Mouse (Mus musculus) cerebral cortex, adult 2 months (tissue): Measurements from ENCODE around the gene Mad2l1bp.

Source experiments
- WGBS: fragments of 180-500 bp; shearing (Covaris S2); methylation state at CpG from one replicate; pipeline ENCODE4 v1.1.7; 2018; 5-methylcytosine and 5-hydroxymethylcytosine counted together

Mad2l1bp gene

DNA sequence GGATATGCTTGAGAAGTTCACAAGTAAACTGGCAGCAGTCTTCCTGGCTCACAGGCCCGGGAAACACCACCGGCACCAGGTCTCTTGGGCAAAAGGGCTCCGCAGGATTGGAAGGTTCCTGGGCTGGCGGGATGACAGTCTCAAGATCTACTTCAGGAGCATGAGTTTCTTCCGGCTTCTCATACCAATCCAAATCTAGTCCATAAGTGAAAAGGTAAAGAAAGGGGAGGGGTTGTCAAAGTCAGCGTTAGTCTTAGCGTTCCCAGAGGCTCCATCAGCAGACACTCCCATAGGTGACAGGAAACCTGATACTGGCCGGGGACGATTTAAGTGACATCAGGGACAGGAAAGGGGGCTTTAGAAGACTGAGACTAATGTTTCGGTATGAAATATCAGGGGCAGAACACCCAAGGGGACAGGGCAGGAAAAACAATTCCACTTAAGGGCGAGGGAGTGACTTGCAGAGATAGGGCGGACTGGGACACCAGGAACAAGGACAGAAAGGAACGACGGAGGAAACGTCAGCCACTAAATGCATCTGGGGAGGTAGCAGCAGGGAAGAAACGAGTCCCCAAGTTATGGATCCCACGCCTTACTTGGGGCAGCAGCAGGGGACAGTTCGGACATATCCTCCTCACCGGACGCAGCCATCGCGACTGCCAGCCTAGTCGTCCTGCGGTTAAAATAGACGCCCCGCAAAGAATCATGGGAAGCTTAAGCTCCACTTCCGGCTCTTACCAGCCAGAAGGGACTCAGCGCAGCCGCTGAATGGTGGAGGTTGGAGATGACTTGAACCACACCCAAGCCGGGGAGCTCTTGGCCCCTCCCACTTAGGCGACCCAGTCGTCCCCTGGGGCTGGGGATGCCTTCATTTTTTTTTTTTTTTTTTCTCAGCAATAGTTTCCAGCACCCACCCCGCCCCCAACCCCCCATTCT lies at the start of gene Mad2l1bp:
Gene Mad2l1bp, minus strand, starts transcription at position 707 of the 936 bp plus-strand sequence.
- 4% methylated on average over 33 of the region's 33 CpGs for WGBS

DNA sequence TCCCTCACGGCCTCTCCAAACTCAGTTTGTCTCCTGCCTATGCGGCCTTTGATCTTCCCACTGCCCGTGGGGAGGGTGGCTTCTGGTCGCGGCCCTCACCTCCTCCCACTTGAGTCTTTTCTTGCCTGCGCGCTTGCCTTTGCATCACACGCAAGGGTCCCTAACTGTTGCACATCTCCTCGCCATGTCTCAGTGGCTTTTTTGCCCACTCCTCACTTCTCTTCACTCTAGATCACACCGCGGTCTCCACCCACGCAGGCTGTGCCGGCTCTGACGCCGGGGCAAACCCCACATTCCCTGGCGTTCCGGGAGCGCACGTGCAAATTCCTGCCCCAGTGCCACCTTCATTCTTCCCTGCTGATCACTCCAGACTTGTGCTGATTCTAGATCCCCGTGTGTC lies 49.7 kb upstream of the Mad2l1bp start:
- WGBS: under 1% methylated on average over 20 of the region's 20 CpGs

DNA sequence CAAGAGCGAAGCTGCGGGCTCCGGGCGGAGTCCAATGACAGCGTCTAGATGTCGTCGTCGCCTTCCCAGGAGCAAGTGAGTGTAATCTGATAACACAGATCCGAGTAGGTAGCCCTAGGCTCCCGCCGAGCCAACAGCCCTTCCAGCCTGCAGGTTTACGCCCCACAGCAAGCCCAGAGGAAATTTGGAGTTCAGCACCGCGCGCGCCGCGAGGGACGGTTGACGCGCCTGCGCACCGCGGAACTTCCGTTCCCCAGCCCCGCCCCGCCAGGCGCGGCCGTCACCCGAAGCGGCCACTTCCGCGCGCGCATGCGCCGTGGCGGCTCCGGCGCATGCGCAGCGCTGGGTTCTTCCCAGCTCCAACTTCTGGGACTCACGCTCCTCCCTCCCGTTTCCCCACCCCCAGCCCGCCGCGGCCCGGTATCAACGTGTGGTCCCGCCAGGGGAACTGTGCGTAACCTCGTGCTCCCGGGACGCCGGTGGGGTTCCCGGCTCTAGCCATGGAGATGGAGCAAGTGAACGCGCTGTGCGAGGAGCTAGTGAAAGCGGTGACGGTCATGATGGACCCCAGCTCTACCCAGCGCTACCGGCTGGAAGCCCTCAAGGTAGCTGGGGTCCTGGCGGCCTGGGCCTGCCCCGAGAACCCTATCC lies 49.2 kb upstream of the Mad2l1bp start, which contains the start of the genes Polh and Xpo5:
Gene Polh, minus strand, starts transcription at position 225 of the 651 bp plus-strand sequence.
Gene Xpo5, plus strand, starts transcription at position 362 of the 651 bp plus-strand sequence.
- under 1% methylated on average over 66 of the region's 66 CpGs for WGBS

DNA sequence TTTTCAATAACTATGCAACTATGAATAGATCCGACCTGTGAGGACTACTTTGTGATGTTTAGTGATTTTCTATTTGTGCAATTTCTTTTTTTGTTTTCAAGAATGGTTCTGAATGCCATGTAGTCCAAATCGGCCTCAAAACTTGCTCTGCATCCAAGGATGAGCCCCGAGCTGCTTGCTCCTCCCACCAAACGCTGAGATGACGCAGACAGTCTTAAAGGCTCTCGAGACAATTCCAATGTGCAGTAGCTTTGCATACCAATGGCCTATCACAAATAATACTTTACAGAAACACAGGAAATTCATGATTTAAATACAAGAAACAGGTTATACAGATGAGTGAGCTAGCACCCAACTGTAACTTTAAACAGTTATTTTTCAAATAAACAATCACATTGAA lies 47.8 kb upstream of the Mad2l1bp start:
- 34% methylated on average over 6 of the region's 6 CpGs for WGBS

DNA sequence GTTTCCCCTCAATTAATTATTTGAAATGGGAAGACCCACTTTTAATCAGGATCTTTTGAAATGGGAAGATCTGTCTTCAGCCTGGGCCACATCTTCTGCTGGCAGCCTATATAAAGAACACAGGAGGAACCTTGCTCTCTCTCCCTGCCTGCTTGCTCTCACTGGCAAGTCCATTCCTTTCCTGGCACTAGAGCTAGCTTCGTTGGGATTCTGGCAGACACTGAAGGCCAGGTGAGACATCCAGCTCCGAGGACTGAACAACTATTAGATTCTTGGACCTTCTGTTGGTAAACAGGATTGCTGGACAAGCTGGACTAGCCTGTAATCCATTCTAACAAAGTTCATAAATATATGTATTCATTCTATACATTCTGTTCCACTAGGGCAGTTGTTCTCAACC lies 35.5 kb upstream of the Mad2l1bp start:
- 85% methylated on average over 2 of the region's 2 CpGs for WGBS

DNA sequence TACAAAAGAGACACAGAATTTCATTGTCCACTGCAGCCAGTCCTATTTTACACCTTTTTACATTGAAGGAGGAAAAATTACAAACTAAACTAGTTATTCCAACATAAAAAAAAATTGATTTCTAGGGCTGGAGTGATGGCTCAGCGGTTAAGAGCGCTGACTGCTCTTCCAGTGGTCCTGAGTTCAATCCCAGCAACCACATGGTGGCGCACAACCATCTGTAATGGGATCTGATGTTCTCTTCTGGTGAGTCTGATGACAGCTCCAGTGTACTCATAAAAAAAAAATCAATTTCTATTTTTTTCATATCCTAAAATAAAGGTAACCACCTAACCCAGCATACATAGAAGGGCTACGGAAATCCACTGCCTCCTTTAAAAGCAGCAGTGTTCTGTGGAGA lies 28.9 kb upstream of the Mad2l1bp start:
- 80% methylated on average over 4 of the region's 4 CpGs for WGBS

DNA sequence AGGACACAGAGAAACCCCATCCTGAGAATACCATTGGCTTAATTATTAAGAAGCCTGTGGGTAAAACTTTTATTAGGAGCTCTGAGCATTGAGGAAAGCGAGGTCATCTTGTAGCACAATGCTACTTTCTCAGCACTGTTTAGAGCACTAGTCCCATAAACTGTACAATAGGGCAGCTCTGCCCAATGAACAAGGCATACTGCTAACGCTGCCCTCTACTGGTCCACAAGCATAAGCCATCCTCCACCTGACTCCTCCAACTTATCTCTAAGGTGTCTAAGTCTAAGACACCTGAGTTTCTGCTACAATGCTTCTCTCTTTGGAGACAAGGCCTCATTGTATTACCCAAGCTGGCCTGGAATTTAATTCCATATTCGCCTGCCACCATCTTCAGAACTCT lies 17.2 kb upstream of the Mad2l1bp start:
- WGBS: 74% methylated on average over 3 of the region's 3 CpGs

DNA sequence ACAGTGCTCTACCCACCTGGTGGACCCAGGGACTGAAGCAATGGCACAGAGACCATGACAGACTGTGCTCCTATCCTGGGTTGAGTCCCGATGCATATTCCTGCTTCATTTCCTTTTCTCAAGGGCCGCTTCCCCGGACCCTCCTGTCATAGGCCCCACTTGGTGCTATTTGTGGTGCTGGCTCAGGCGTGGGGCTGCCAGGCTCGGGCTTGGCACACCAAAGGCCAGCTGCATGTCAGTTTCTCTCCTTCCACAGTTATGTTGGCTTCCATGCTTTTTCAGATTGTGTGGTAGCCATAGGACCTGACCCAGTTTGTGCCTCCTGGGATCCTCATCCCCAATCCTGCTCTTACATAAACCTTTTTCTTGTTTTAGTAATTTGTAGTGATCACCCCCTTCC lies 15.4 kb upstream of the Mad2l1bp start:
- 70% methylated on average over 5 of the region's 5 CpGs for WGBS

DNA sequence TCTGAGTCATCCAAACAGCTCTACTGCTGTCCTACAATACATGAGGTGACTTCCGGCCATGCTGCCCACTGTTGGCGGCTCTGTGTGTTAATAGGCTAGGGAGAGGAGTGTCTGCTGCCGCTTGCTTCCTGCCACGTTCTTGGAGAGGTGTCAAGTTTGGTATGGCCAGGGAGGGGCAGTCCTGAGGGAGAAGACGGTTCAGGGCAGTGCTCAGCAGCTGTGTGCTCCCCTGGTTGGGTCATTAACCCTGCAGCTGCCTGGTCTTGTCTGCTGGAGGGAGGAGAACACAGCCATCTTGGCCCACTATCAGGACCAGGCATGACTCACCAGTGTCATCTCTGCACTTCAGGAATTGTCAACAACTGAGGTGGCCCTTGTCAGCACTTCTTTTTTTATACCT lies 15.0 kb upstream of the Mad2l1bp start:
- WGBS: 32% methylated on average over 5 of the region's 5 CpGs

DNA sequence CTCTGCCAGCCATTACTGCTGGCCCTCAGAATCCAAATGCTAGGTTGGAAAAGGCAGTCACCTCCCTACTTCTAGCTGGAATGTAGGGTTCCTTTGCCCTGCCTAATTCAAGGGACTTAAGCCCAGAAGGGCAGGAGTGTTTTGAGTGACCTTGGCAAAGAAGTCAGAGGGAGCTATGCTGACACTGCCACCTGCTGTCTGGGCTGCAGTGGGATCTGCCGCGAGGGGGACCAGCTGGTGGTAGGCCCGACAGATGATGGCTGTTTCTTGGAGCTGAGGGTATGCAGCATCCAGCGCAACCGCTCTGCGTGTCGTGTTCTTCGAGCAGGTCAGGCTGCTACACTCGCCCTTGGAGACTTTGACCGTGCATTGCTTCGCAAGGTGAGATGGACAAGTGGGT lies 13.7 kb upstream of the Mad2l1bp start:
- 76% methylated on average over 11 of the region's 11 CpGs for WGBS

DNA sequence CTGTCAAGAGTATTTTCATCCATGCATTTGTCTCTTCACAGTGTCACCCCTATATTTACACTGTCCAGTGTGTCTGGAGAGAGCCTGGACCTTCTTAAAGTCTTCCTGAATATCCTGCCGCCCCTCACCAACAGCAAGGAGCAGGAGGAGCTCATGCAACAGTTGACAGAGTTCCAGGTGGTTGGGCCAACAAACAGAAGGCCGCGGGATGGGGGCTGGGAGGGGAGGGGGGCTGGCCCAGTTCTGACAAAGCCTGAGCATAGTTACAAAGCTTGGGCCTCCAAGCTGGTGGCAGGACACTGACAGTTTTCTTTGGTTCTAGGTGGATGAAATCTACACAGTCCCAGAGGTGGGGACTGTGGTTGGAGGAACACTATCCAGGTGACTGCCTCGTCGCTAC lies 12.9 kb upstream of the Mad2l1bp start:
- WGBS: 61% methylated on average over 5 of the region's 5 CpGs

DNA sequence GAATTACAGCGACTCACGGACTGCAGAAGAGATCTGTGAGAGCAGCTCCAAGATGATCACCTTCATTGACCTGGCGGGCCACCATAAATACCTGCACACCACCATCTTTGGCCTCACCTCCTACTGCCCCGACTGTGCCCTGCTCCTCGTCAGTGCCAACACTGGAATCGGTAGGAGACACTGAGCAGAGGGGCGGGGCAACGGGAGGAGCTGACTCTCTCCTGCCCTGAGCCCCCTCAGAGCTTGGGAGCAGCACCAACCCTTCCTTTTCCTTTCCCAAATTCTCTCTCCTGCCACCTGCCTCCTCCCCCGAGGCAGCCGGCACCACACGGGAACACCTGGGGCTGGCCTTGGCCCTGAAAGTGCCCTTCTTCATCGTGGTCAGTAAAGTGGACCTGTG lies 12.1 kb upstream of the Mad2l1bp start:
- 78% methylated on average over 12 of the region's 12 CpGs for WGBS

DNA sequence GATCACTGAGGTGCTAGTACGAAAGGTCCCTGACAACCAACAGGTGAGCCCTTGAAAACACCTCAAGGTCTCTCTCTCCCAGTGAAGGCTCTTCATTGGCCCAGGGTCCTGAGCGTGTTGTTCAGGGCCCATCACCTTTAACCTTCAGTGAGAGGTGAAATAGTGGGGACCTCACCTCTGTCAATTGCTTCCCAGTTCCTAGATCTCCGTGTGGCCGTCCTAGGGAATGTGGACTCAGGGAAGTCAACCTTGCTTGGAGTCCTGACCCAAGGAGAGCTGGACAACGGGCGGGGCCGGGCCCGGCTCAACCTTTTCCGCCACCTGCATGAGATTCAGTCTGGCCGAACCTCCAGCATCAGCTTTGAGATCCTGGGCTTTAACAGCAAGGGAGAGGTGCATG lies 11.4 kb upstream of the Mad2l1bp start:
- WGBS: 95% methylated on average over 10 of the region's 10 CpGs

DNA sequence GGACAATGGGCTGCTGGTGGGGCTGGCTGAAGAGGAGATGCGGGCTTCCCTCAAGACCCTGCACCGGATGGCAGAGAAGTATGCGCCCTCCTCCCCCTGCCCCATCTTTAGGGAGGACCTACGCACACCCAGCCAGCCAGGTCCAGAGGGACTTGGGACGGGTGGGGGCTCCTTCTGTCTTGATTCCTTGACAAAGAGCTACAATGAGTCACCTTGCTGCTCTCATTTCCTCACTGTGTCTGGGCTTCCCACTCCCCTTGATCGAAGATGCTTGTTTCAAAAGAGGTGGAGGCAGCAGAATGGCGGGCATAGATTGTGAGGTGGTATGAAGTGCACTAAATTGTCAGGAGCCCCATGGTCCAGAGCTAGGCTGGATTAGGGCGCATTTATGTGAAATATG lies 10.9 kb upstream of the Mad2l1bp start:
- 89% methylated on average over 8 of the region's 8 CpGs for WGBS

DNA sequence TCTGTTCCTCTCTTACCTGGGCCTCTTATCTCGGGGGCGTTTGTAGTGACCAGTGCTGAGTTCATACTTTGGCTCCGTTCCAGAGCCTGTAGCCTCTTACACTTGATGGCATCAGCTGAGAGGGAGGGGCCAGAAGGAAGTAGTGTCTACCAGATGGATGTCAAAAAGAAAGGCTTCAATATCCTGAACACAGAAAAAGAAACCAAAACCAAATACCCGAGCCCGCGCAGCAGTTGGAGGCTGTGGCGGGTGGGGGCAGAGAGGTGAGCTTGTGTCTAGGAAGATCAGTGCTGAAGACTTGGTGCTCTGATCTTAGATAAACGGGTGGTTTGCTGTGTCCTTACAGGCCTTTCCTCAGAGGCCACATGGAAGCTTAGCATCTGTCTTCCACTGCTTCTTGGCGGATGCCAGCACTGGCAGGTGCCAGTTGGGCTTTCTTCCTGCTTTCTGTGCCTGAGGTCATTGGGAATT lies 9.6 kb upstream of the Mad2l1bp start:
- WGBS: 57% methylated on average over 9 of the region's 9 CpGs

DNA sequence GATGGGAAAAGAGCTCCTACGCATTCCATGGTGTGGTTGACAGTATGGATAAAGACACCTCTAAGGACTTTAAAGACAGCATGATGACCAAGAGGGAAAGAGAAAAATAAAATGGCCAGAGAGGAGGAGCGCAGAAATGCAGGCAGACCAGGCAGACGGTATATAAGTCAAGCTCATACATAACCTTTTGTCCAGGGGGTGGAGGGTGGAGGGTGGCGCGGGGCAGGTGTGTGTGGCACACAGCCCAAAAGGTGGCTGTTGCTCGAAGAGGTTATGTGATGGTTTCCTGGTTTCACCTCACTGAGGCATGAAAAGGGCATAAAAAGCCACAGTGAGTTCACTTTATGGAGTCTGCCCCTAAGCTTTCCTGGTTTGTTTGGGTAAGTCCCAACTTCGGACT lies 9.2 kb upstream of the Mad2l1bp start:
- WGBS: 90% methylated on average over 7 of the region's 7 CpGs

DNA sequence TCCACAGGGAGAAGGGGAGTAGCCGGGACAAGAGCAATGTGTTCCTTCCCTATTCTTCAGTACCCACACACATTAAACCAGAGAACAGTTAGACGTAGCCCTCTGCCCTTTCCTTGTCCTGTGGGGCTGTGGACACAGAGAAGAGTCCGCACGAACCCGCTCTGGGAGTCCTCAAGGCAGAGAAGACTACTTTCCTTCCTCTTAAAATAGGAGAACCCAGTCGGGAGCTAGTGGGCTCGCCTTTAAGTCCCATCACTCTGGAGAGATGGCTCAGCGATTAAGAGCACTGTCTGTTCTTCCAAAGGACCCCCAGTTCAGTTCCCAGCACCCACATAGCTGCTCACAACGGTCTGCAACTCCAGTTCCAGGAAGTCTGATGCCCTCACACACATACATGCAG lies 8.4 kb upstream of the Mad2l1bp start:
- WGBS: 45% methylated on average over 9 of the region's 9 CpGs

DNA sequence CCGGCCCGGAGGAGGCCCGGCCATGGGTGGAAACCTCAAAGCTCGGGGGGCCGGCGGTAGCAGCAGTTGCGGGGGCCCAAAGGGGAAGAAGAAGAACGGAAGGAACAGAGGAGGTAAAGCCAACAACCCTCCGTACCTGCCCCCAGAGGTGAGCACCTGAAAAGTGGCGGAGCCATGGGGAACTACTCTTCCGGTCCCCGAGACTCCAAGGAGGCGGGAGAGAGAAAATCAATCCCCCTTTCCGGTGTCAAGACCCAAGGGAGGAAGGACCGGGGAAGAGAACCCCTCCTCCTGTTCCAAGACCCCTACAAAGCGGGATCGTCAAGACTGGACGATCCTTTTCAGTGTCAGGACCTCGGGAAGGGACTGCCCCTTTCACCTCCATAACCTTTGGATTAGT lies 7.8 kb upstream of the Mad2l1bp start:
- 2% methylated on average over 19 of the region's 19 CpGs for WGBS

DNA sequence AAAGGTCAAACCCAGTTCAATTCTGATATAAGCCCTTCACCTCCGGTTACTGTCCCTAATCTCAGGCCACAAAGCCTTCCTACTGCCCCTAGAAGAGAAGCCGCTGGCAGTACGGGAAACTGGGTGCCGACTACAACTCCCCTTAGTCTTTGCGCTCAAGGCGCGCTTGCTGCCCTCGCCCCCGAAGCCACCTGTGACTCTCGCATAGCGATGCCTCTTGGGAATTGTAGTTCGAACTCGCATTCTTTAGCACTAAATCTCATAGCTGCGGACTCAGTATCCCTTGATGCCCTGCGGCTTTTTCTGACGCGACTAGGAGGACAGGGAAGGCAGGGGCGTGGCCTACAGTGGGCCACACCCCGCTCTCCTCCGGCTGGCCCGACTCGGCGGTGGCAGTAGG lies 7.3 kb upstream of the Mad2l1bp start, which contains the start of gene Gtpbp2:
Gene Gtpbp2, plus strand, starts transcription at position 347 of the 400 bp plus-strand sequence.
- WGBS: under 1% methylated on average over 23 of the region's 23 CpGs

DNA sequence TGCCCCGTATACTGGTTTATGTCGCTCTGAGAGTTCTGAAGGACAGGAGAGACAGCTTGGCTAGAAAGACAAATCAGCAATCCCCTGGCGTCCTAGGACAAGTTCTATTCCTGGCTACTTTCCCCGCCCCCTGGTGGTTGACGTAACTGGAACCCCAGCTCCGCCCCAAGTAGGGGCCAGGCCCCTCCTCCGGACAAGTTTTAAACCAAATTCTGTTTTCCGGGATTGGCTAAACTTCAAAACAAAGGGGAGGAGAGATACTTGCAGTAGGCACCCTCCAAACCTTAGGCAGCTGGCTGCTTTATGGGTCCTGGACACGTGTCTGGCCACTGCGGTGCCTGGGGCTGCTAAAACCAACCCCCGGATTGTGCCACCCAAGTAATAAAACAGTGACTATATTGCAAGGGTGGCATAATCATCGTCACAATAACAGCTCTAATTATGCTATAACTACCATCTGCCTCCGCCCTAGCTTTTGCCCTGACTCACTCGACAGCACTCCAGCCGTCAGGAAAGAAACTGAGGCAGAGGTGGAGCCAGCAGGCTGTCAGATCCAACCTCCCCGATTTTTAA lies 6.8 kb upstream of the Mad2l1bp start:
- WGBS: under 1% methylated on average over 16 of the region's 16 CpGs

DNA sequence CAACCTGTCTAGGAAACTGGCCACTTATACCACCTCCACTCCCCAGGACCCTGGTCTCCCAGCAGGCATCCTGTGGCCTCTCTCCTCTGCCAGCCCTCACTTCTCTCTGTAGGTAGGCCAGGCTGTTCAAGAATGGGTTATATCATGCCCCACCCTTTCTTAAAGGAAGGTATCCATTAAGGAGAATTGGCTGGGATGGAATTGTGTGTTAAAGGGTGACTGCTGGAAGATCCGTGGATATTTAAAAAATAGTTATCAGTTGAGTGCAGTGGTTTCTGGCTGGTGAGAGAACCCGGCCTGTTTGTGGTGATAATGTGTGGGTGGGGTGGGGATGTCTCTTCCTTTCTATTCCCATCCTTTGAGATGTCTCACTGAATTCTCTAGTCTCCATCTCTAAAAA lies 5.9 kb upstream of the Mad2l1bp start:
- 36% methylated on average over 2 of the region's 2 CpGs for WGBS

DNA sequence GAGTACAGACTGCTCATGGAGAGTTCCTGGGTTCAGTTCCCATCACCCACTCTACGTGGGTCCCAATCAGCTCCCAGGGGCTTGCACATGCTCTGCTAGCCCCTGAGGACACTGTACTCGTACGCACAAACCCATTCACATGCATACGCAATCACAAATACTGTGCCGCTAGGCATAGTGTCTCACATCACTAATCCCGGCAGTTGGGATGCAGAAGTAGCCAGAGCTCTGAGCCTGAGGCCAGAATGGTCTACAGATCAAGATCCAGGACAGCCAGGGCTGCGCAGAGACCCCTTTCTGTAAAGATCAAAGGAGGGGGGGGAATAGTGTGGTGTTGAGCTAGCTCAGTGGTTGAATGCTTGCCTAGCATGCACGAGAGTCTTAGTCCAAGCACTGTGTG lies 3.8 kb upstream of the Mad2l1bp start:
- WGBS: 88% methylated on average over 8 of the region's 8 CpGs
